Mouse (Mus musculus) ES-Bruce4 (cell line): ENCODE measurements at regions not wholly inside any gene's neighbourhood (a gene's known extent, or its start where the extent isn't known, plus 50 kb on each side); places are given as distances from the start of the nearest gene placed in this dataset.

Experiments used
- H3K27ac ChIP-seq: 2 replicates; pipeline ENCODE4 v1.5.1; 2012; ENCODE audit warnings: low read length, inconsistent platforms; ENCODE audit not compliant: insufficient read depth
- H3K27me3 ChIP-seq: 2 replicates; pipeline ENCODE4 v1.6.1; 2012; ENCODE audit warnings: mild to moderate bottlenecking, low read length, inconsistent platforms; ENCODE audit not compliant: control insufficient read depth, poor library complexity, insufficient read depth, severe bottlenecking
- H3K36me3 ChIP-seq: 2 replicates; pipeline ENCODE4 v1.6.1; 2012; ENCODE audit warnings: inconsistent platforms, mild to moderate bottlenecking, low read length, moderate library complexity; ENCODE audit not compliant: control insufficient read depth, poor library complexity, insufficient read depth, severe bottlenecking
- H3K4me1 ChIP-seq: one replicate; pipeline ENCODE4 v1.8.1; 2011; ENCODE audit warnings: low read length; ENCODE audit not compliant: control insufficient read depth, insufficient read depth
- H3K4me3 ChIP-seq: 2 replicates; pipeline ENCODE4 v1.5.1; 2011; ENCODE audit warnings: low read depth, mild to moderate bottlenecking, low read length
- H3K9ac ChIP-seq: 2 replicates; pipeline ENCODE4 v1.6.1; 2012; ENCODE audit warnings: low read depth, mild to moderate bottlenecking, inconsistent platforms; ENCODE audit not compliant: poor library complexity, severe bottlenecking
- H3K9me3 ChIP-seq: replicated peaks from 2 replicates; pipeline ENCODE4 v1.6.1; 2012; ENCODE audit warnings: mild to moderate bottlenecking, low read length, inconsistent platforms; ENCODE audit not compliant: control insufficient read depth, poor library complexity, insufficient read depth, severe bottlenecking
- CTCF ChIP-seq: IDR thresholded peaks from one replicate; pipeline ENCODE4 v1.8.1; 2011; ENCODE audit warnings: low read depth, low read length
- EP300 ChIP-seq: IDR thresholded peaks from 2 replicates; pipeline ENCODE4 v1.6.1; 2011; ENCODE audit warnings: low read depth, low read length; ENCODE audit not compliant: insufficient read depth
- POLR2A ChIP-seq: IDR thresholded peaks from one replicate; pipeline ENCODE4 v1.8.1; 2011; ENCODE audit warnings: low read length; ENCODE audit not compliant: insufficient read depth

GRCm38 (mm10) chr11:23168546-23169218 lies 87.2 kb upstream of the Xpo1 start:
- Histone ChIP-seq H3K36me3 (no peaks in the 10 kb centered on the region), H3K4me3 (no peak overlapping the region), H3K4me1 (no peaks in the 10 kb centered on the region), H3K27ac (no peak overlapping the region), H3K27me3 (no peaks in the 10 kb centered on the region), H3K9me3 (no peaks in the 10 kb centered on the region), H3K9ac (no peak overlapping the region)
- no peak for TF ChIP-seq CTCF
- no peak for TF ChIP-seq POLR2A
- no peak for TF ChIP-seq EP300

GRCm38 (mm10) chr11:23169742-23170428 lies 86.0 kb upstream of the Xpo1 start:
- no peak for TF ChIP-seq CTCF
- TF ChIP-seq EP300, result no peak
- TF ChIP-seq POLR2A, result no peak
- Histone ChIP-seq H3K36me3 (no peaks in the 10 kb centered on the region), H3K27ac (no peak overlapping the region), H3K4me1 (no peaks in the 10 kb centered on the region), H3K9ac (no peak overlapping the region), H3K27me3 (no peaks in the 10 kb centered on the region), H3K9me3 (no peaks in the 10 kb centered on the region), H3K4me3 (no peak overlapping the region)

GRCm38 (mm10) chr11:23170813-23171212 lies 85.0 kb upstream of the Xpo1 start:
- Histone ChIP-seq H3K27ac (no peak overlapping the region), H3K9me3 (no peaks in the 10 kb centered on the region), H3K4me1 (no peaks in the 10 kb centered on the region), H3K4me3 (no peak overlapping the region), H3K36me3 (no peaks in the 10 kb centered on the region), H3K27me3 (no peaks in the 10 kb centered on the region), H3K9ac (no peak overlapping the region)
- TF ChIP-seq EP300 (no peak), CTCF (no peak), POLR2A (no peak)

GRCm38 (mm10) chr11:23171760-23172159 lies 84.1 kb upstream of the Xpo1 start:
- Histone ChIP-seq H3K4me3 (no peak overlapping the region), H3K9ac (no peak overlapping the region), H3K9me3 (no peaks in the 10 kb centered on the region), H3K36me3 (no peaks in the 10 kb centered on the region), H3K27ac (no peak overlapping the region), H3K27me3 (no peaks in the 10 kb centered on the region), H3K4me1 (no peaks in the 10 kb centered on the region)
- TF ChIP-seq POLR2A, result no peak
- no peak for TF ChIP-seq EP300
- no peak for TF ChIP-seq CTCF

GRCm38 (mm10) chr11:23181647-23182046 lies 74.2 kb upstream of the Xpo1 start:
- H3K4me1 ChIP-seq, result no peaks in the 10 kb centered on the region
- TF ChIP-seq EP300, result no peak
- no peak for TF ChIP-seq CTCF
- no peak for TF ChIP-seq POLR2A
- no peaks in the 10 kb centered on the region; the same call in 1 of the 2 replicates for H3K36me3 ChIP-seq
- H3K4me3 ChIP-seq, result no peak overlapping the region
- no peaks in the 10 kb centered on the region; the same call in 1 of the 2 replicates for H3K27me3 ChIP-seq
- no peak overlapping the region for H3K27ac ChIP-seq
- H3K9ac ChIP-seq, result no peak overlapping the region
- H3K9me3 ChIP-seq, result peaks cover 17% of the 10 kb centered on the region

GRCm38 (mm10) chr11:23185211-23185610 lies 70.6 kb upstream of the Xpo1 start:
- no peak for TF ChIP-seq CTCF
- no peak for TF ChIP-seq POLR2A
- TF ChIP-seq EP300, result no peak
- no peaks in the 10 kb centered on the region; the same call in 1 of the 2 replicates for H3K27me3 ChIP-seq
- no peak overlapping the region for H3K9ac ChIP-seq
- no peaks in the 10 kb centered on the region; the same call in 1 of the 2 replicates for H3K36me3 ChIP-seq
- peaks cover 18% of the 10 kb centered on the region for H3K9me3 ChIP-seq
- no peak overlapping the region for H3K4me3 ChIP-seq
- no peaks in the 10 kb centered on the region for H3K4me1 ChIP-seq
- H3K27ac ChIP-seq, result peak overlapping the region; percentile 72; the same call in 1 of the 2 replicates
